Mouse (Mus musculus): ENCODE results near the gene Gm128.

GRCm38 (mm10) chr3:95261975-95262374, 20.6 kb upstream of the Gm128 start:
- TF ChIP-seq EP300 (IDR thresholded peaks at IDR 0.05; ENCODE audit: low read depth): no peak
- TF ChIP-seq CTCF (IDR thresholded peaks at IDR 0.05; ENCODE audit: low read depth): no peak
